Mouse (Mus musculus) left cerebral cortex, adult 9 months (tissue): ENCODE measurements around the gene C2cd4b.

Source experiments
- DNase-seq, 2 experiments: peaks; one replicate each; pipeline ENCODE4 v3.0.0; 2022; ENCODE audit warnings: low spot score in 2 of 2

Gene C2cd4b

GRCm38 (mm10) chr9:67774201-67774600 lies 15.0 kb downstream of the C2cd4b start:
- DNase-seq, result no peak

GRCm38 (mm10) chr9:67778553-67778952 lies 19.3 kb downstream of the C2cd4b start:
- DNase-seq, result no peak

GRCm38 (mm10) chr9:67782786-67783185 lies 23.5 kb downstream of the C2cd4b start:
- no peak for DNase-seq

GRCm38 (mm10) chr9:67783464-67783863 lies 24.2 kb downstream of the C2cd4b start:
- no peak for DNase-seq

- no peak for DNase-seq
These were observed 24.7 kb downstream of the C2cd4b start for GRCm38 (mm10) chr9:67783925-67784324.

GRCm38 (mm10) chr9:67786311-67786710 lies 27.1 kb downstream of the C2cd4b start:
- no peak for DNase-seq

GRCm38 (mm10) chr9:67787671-67788070 lies 28.4 kb downstream of the C2cd4b start:
- DNase-seq, result no peak

GRCm38 (mm10) chr9:67792405-67792804 lies 33.2 kb downstream of the C2cd4b start:
- DNase-seq, result no peak

GRCm38 (mm10) chr9:67793501-67793900 lies 34.3 kb downstream of the C2cd4b start:
- DNase-seq, result no peak

- DNase-seq, result no peak
These were observed 35.0 kb downstream of the C2cd4b start for GRCm38 (mm10) chr9:67794216-67794615.

GRCm38 (mm10) chr9:67794668-67795067 lies 35.4 kb downstream of the C2cd4b start:
- no peak for DNase-seq

GRCm38 (mm10) chr9:67795205-67795675 lies 36.0 kb downstream of the C2cd4b start:
- peak in 1 of 2 experiments; percentile 45 for DNase-seq

- no peak for DNase-seq
These were observed 40.0 kb downstream of the C2cd4b start for GRCm38 (mm10) chr9:67799078-67799819.

GRCm38 (mm10) chr9:67802241-67802640 lies 43.0 kb downstream of the C2cd4b start:
- peak in 1 of 2 experiments; percentile 64 for DNase-seq

GRCm38 (mm10) chr9:67807000-67807399 lies 47.8 kb downstream of the C2cd4b start:
- no peak for DNase-seq

- DNase-seq, result no peak
These were observed 51.3 kb downstream of the C2cd4b start for GRCm38 (mm10) chr9:67810527-67810926.
